Mouse (Mus musculus): Measurements from ENCODE around the gene E2f2. TPM values are rescaled to one million over a fixed set of nuclear protein-coding genes. Genes with fewer than 3 reads are reported as not detected.

E2f2 gene
- polyA plus RNA-seq, 1 experiment from 2014 or later: 5.5 TPM

- no peaks in the 10 kb centered on the region for H3K9me3 ChIP-seq (replicated peaks; ENCODE audit: control insufficient read depth, low read length)
- peaks cover 29% of the 10 kb centered on the region for H3K27me3 ChIP-seq (replicated peaks; ENCODE audit: control insufficient read depth, insufficient read depth, low read length)
- peaks cover 37% of the 10 kb centered on the region for H3K4me1 ChIP-seq (ENCODE audit: control insufficient read depth, insufficient read depth, low read length)
- peak within 1 kb of the TSS; percentile 71 for H3K9ac ChIP-seq (ENCODE audit: low read length)
- H3K4me3 ChIP-seq (ENCODE audit: low read depth, low read length): peak within 1 kb of the TSS; percentile 50
- H3K4me2 ChIP-seq (ENCODE audit: low read length): peak within 1 kb of the TSS; percentile 89
- under 1% methylated on average over 39 of the region's 39 CpGs for WGBS
- peak; percentile 91 for DNase-seq (ENCODE audit: low spot score)
- ATAC-seq: peak; percentile 80
- peak within 1 kb of the TSS; percentile 52; the same call in 1 of the 2 replicates for H3K27ac ChIP-seq (ENCODE audit: low read depth, low read length)
- H3K36me3 ChIP-seq (ENCODE audit: control insufficient read depth, insufficient read depth, low read length): no peaks in the 10 kb centered on the region
Observed at GRCm38 (mm10) chr4:136143193-136143976, 28.8 kb upstream of the E2f2 start, which contains the start of gene Id3. Gene Id3, plus strand, starts transcription at chr4:136143497.

DNA sequence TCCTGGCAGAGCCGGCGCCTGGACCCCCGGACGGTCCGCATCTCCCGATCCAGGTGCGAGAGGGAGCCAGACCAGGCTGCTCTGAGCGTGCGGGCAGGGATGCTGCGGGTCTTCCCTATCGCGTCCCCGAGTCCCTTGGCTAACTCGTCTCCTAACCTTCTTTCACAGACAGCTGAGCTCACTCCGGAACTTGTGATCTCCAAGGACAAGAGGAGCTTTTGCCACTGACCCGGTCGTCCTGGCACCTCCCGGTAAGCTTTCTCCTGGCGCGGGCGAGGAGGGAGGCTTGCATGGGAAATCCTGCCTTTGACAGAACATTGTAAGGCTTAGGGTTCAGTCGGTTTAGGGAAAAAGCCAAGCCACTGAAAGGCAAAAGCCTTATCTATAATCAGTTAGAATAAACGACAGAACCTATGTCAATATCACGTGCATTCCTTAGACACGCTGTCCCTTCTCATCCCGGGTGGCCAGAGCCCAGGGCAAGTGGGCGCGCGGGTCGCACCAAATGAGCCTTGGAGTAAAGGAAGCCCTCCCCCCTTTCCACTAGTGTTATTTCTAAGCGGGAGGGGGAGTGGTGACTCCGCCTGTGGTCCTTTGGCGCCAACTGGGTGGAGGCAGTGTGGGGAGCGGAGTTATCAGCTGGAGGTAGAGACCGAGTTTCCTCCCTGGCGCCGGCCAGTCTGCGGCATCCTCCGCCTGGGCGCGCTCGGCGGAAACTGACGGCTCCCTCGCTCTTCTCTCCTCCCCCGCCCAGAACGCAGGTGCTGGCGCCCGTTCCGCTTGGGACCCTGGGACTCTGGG is 27.9 kb upstream of the E2f2 start:
- H3K4me2 ChIP-seq (ENCODE audit: low read length): peak overlapping the region; percentile 89
- no peaks in the 10 kb centered on the region for H3K36me3 ChIP-seq (ENCODE audit: control insufficient read depth, insufficient read depth, low read length)
- no peaks in the 10 kb centered on the region for H3K9me3 ChIP-seq (replicated peaks; ENCODE audit: control insufficient read depth, low read length)
- DNase-seq (ENCODE audit: low spot score) (peak; percentile 44), ATAC-seq (no peak)
- H3K27me3 ChIP-seq (replicated peaks; ENCODE audit: control insufficient read depth, insufficient read depth, low read length): peaks cover 29% of the 10 kb centered on the region
- H3K9ac ChIP-seq (ENCODE audit: low read length): peak overlapping the region; percentile 71
- under 1% methylated on average over 44 of the region's 50 CpGs for WGBS
- H3K27ac ChIP-seq (ENCODE audit: low read depth, low read length): peak overlapping the region; percentile 52; the same call in 1 of the 2 replicates
- peak overlapping the region; percentile 50 for H3K4me3 ChIP-seq (ENCODE audit: low read depth, low read length)
- H3K4me1 ChIP-seq (ENCODE audit: control insufficient read depth, insufficient read depth, low read length): peaks cover 37% of the 10 kb centered on the region

DNA sequence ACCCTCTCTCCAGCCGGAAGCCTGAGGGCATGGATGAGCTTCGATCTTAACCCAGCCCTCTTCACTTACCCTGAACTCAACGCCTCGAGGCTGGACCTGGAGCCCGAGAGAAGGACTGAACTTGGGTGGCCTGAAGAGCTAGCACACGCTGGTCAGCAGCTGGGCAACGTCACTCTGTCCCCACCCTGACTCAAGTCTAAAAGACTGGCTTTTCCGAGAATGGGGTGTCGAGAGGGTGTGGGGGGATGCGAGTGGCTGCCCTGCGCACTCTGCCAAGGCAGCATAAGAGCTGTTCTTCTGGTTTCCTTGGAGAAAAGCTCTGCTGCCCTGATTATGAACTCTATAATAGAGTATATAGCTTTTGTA is 27.3 kb upstream of the E2f2 start:
- Histone ChIP-seq H3K4me1 (ENCODE audit: control insufficient read depth, insufficient read depth, low read length) (peaks cover 33% of the 10 kb centered on the region), H3K4me3 (ENCODE audit: low read depth, low read length) (peak overlapping the region; percentile 50), H3K9me3 (replicated peaks; ENCODE audit: control insufficient read depth, low read length) (no peaks in the 10 kb centered on the region), H3K9ac (ENCODE audit: low read length) (peak overlapping the region; percentile 71), H3K27ac (ENCODE audit: low read depth, low read length) (peak overlapping the region; percentile 9; the same call in 1 of the 2 replicates), H3K36me3 (ENCODE audit: control insufficient read depth, insufficient read depth, low read length) (no peaks in the 10 kb centered on the region), H3K27me3 (replicated peaks; ENCODE audit: control insufficient read depth, insufficient read depth, low read length) (peaks cover 29% of the 10 kb centered on the region), H3K4me2 (ENCODE audit: low read length) (peak overlapping the region; percentile 89)
- DNase-seq (ENCODE audit: low spot score) (no peak), ATAC-seq (no peak)
- WGBS: under 1% methylated on average over 11 of the region's 11 CpGs

- 21% methylated on average over 11 of the region's 11 CpGs for WGBS
- H3K36me3 ChIP-seq (ENCODE audit: control insufficient read depth, insufficient read depth, low read length): no peaks in the 10 kb centered on the region
- peak overlapping the region; percentile 71; the same call in 1 of the 2 replicates for H3K9ac ChIP-seq (ENCODE audit: low read length)
- H3K27me3 ChIP-seq (replicated peaks; ENCODE audit: control insufficient read depth, insufficient read depth, low read length): peaks cover 29% of the 10 kb centered on the region
- H3K4me3 ChIP-seq (ENCODE audit: low read depth, low read length): peak overlapping the region; percentile 50
- no peak for ATAC-seq
- H3K27ac ChIP-seq (ENCODE audit: low read depth, low read length): no peak overlapping the region
- H3K9me3 ChIP-seq (replicated peaks; ENCODE audit: control insufficient read depth, low read length): no peaks in the 10 kb centered on the region
- peaks cover 33% of the 10 kb centered on the region for H3K4me1 ChIP-seq (ENCODE audit: control insufficient read depth, insufficient read depth, low read length)
- H3K4me2 ChIP-seq (ENCODE audit: low read length): peak overlapping the region; percentile 89
- no peak for DNase-seq (ENCODE audit: low spot score)
Observed at GRCm38 (mm10) chr4:136145362-136145885, 26.8 kb upstream of the E2f2 start.

DNA sequence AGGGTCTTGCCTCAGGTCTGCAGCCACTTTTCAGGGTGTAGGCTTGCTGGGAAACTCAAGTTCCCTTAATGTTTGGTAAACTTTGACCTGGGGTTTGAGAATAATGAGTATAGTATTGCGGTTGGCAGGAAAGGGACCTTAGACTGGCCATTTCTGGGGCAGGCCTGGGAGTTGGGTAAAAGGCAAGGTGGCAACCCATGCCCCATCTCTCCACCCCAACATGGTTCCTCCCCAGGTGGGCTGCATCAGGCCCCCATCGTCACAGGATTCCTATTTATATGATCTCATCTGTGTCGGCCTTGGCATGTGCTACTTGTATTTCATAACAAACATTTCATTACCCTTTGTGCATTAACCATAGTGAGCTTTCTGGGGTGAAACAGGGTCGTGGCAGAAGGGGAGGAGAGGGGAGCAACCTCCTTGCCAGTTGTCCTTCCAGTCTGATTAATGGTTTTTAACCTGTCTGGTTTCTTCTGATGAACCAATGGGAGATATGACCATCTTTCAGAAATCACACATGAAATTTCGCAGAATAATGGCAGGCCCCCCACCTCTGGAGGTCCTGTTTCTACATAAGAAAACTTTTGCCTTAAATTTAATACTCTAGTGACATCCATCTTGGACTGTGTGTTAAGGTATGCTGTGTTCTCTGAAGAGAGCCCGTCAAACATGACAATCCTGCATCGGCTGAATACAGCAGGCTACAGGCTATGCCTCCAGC is 26.0 kb upstream of the E2f2 start:
- DNase-seq (ENCODE audit: low spot score) (no peak), ATAC-seq (no peak)
- no peaks in the 10 kb centered on the region for H3K9me3 ChIP-seq (replicated peaks; ENCODE audit: control insufficient read depth, low read length)
- H3K4me1 ChIP-seq (ENCODE audit: control insufficient read depth, insufficient read depth, low read length): peaks cover 31% of the 10 kb centered on the region
- 33% methylated on average over 7 of the region's 7 CpGs for WGBS
- no peaks in the 10 kb centered on the region for H3K36me3 ChIP-seq (ENCODE audit: control insufficient read depth, insufficient read depth, low read length)
- H3K4me3 ChIP-seq (ENCODE audit: low read depth, low read length): peak overlapping the region; percentile 50; the same call in 1 of the 2 replicates
- H3K27me3 ChIP-seq (replicated peaks; ENCODE audit: control insufficient read depth, insufficient read depth, low read length): peaks cover 29% of the 10 kb centered on the region
- H3K4me2 ChIP-seq (ENCODE audit: low read length): peak overlapping the region; percentile 89; the same call in 1 of the 2 replicates
- 0 out of 2 replicates have a peak overlapping the region, but pooled peaks have one; percentile 71 for H3K9ac ChIP-seq (ENCODE audit: low read length)
- H3K27ac ChIP-seq (ENCODE audit: low read depth, low read length): no peak overlapping the region

DNA sequence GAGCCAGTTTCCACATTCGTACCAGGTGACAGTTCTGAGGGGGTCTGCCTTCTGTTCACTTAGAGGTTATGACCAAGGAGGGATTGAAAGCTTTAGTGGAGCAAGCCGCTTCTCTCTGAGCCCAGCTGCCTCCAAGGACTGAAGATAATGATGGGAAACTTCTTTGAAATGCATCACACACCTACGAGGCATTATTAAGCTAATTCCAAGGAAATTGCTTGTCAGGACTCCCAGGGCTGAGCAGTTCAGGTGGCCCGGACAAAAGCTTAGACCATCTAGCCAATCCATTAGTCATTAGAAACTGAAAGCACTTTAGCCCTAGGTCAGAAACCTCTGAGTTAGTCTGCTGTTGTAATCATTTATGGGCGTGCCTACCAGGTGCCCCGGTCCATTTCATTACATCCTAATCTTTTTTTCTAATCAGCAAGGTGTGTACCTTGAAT is 25.5 kb upstream of the E2f2 start:
- Histone ChIP-seq H3K36me3 (ENCODE audit: control insufficient read depth, insufficient read depth, low read length) (no peaks in the 10 kb centered on the region), H3K4me2 (ENCODE audit: low read length) (peak overlapping the region; percentile 7; the same call in 1 of the 2 replicates), H3K4me3 (ENCODE audit: low read depth, low read length) (no peak overlapping the region), H3K9me3 (replicated peaks; ENCODE audit: control insufficient read depth, low read length) (no peaks in the 10 kb centered on the region), H3K27ac (ENCODE audit: low read depth, low read length) (no peak overlapping the region), H3K27me3 (replicated peaks; ENCODE audit: control insufficient read depth, insufficient read depth, low read length) (peaks cover 29% of the 10 kb centered on the region), H3K9ac (ENCODE audit: low read length) (0 out of 2 replicates have a peak overlapping the region, but pooled peaks have one; percentile 1), H3K4me1 (ENCODE audit: control insufficient read depth, insufficient read depth, low read length) (peaks cover 31% of the 10 kb centered on the region)
- no peak for ATAC-seq
- no peak for DNase-seq (ENCODE audit: low spot score)
- WGBS: 24% methylated on average over 6 of the region's 6 CpGs

DNA sequence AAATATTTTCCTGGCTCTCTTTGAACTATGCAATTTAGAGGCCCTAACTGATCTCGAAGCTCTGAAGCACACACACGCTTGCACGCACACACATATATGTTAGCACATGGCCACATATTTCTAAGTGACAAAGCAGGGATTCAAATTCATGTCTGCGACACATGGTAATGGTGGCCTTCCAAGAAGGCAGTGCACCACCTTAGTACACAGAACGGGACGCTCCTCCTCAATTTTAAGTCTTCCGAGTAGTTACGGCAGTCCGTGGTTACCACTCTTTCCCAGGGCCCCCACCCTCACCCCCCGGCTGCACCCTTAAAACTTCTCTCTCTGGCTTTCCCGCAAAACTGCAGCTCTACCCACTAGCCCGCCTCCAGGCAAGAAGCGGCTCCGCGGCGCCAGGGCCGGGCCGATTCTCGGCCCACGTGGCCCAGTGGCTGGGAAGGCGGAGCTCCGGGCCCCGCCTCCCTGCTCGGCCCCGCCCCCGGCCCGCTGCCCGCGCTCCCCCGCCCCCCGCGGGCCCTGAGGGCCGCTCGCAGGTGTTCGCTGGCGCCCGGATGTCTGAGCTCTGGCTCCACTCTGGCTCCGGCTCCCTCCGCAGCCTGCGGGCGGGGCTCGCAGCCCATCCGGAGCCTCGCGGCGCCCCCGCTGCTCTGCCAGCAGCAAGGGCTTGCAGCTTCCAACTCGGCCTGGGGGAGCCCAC is 24.6 kb upstream of the E2f2 start:
- ATAC-seq (peak; percentile 76), DNase-seq (ENCODE audit: low spot score) (peak; percentile 85)
- H3K9ac ChIP-seq (ENCODE audit: low read length): peak overlapping the region; percentile 51
- peak overlapping the region; percentile 5; the same call in 1 of the 2 replicates for H3K27ac ChIP-seq (ENCODE audit: low read depth, low read length)
- no peaks in the 10 kb centered on the region for H3K36me3 ChIP-seq (ENCODE audit: control insufficient read depth, insufficient read depth, low read length)
- peak overlapping the region; percentile 64 for H3K4me2 ChIP-seq (ENCODE audit: low read length)
- H3K9me3 ChIP-seq (replicated peaks; ENCODE audit: control insufficient read depth, low read length): no peaks in the 10 kb centered on the region
- WGBS: 2% methylated on average over 40 of the region's 48 CpGs
- H3K4me3 ChIP-seq (ENCODE audit: low read depth, low read length): peak overlapping the region; percentile 36
- peaks cover 26% of the 10 kb centered on the region for H3K4me1 ChIP-seq (ENCODE audit: control insufficient read depth, insufficient read depth, low read length)
- peaks cover 29% of the 10 kb centered on the region for H3K27me3 ChIP-seq (replicated peaks; ENCODE audit: control insufficient read depth, insufficient read depth, low read length)
